Mouse (Mus musculus) lung, postnatal 25 days (tissue): ENCODE measurements at regions not wholly inside any gene's neighbourhood (a gene's known extent, or its start where the extent isn't known, plus 50 kb on each side); places are given as distances from the start of the nearest gene placed in this dataset.

Experiments used
- DNase-seq: peaks from one replicate; pipeline ENCODE4 v3.0.0; 2022; ENCODE audit warnings: low spot score

- DNase-seq, result no peak
Observed at GRCm38 (mm10) chr3:128723100-128723499, 476.6 kb upstream of the Pitx2 start.

- DNase-seq, result no peak
Observed at GRCm38 (mm10) chr3:128720276-128720675, 479.4 kb upstream of the Pitx2 start.

DNA sequence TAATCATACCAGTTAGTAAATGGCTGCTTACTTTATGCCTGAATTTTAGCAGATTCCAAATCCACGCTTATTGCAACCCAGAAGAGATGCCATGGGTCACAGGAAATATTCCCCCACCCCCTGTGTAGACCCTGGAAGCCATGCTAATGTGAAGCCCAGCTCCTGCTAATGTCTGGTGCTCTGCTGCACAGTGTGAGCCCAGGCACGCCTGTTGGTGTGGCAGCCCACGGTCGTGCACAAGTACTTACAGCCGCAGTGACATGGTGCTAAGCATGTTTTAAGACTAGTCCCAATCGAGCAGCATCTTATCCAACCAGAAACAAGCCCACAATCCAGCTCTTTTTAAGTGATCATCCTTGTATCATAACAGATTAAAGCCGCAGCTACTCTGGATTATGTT lies 480.5 kb upstream of the Pitx2 start:
- DNase-seq, result no peak

DNA sequence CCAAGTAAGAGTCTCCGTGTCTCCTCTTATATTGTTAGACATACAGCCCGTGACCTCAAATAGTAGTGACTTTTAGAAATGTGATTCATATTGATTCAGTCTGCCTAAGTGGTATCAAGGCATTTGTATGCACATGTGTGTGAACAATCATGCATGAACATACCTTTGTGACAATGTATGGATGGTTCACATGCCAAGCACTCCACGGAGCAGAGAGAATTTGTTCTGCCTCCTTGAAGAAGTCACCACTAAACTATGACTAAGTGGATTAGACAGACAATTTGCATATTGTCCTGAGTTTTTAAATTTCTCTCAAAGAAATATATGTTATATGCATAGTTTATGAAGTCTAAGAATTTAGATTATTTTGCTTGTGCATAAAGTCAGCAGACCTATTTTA lies 492.4 kb upstream of the Pitx2 start:
- DNase-seq, result no peak

DNA sequence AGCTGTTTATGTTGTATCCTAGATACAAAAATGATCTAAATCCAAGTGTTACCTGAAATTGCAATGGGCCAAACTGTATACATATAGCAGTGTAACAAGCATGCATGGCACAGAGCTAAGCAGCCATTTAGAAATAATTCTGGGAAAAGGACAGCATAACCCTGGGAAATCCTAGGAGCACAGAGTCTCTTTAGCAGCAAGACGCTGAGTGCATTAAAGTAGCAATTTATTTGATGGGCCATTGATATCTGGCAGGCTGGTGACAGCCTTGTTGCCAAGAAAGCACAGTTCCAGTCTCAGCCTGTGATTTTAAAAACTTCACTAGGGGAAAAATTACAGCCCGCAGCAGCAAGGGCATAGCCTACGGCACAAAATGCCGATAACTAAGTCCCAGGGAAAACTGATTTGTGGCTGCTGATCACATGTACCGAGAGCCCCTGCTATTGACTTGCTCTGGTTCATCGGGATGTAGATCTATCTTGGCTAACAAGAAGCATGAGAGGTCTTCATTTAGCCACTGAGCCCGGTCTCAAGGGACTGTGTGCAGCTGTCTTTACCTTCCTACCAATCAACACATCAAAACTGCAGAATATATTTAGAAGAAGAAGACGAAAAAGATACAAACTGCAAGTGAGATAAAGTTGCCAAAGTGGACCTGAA lies 531.1 kb upstream of the Pitx2 start:
- DNase-seq, result no peak

GRCm38 (mm10) chr3:128665184-128665583 lies 534.5 kb upstream of the Pitx2 start:
- no peak for DNase-seq

DNA sequence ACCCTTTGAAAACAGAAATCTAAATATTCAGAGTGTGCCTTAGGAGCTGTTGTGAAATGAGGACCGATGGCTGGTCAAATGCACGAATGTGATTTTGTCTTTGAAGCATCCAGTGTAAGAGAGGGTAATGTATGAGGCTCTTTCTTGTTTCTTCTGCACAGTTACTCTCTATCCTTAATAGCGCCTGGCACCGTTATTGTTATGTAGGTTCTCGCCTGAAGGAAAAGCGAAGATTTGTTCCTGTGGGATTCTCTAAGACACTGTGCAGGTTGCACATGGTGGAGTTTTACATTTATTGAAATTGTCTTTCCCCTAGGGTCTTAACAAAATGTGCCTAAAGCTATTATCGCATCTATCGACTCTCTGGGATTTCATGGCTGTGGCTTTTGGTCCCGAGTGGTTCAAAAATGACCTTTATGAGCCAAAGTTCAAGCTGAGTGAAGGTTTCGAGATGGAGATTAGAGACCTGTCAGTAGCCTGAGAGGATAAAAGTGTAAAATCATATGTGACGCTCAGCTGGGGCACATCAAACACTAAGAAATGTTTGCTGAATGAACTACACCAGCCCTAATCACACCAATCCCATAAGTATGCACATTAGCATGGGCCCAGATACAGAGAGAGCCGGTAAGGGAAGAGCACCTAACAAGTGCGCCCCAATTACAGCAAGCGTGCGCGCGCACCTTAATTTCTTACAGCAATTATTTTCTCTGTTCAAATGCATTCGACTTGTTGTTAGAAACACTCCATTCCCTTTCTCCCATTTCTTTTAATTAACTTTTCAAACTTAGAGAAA lies 562.5 kb upstream of the Pitx2 start:
- DNase-seq, result no peak

GRCm38 (mm10) chr3:128627696-128628095 lies 572.0 kb upstream of the Pitx2 start:
- no peak for DNase-seq

DNA sequence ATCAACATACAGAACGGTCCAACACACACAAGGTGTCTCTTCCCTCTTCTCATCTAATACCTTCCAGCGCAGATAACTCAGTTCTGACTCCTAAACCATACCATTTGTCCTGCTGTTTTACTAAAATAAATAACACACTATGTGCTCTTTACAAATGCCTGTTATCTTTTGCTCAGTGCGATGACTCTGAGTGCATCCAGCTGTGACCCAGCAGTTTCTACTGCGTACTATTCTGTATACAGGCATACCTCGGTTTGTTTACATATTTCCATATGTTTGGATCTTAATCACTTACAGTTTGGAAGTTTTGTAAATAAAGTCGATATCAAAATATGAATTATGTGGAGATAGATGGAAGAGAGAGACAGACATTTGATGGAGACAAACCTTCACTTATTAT lies 583.0 kb upstream of the Pitx2 start:
- no peak for DNase-seq

DNA sequence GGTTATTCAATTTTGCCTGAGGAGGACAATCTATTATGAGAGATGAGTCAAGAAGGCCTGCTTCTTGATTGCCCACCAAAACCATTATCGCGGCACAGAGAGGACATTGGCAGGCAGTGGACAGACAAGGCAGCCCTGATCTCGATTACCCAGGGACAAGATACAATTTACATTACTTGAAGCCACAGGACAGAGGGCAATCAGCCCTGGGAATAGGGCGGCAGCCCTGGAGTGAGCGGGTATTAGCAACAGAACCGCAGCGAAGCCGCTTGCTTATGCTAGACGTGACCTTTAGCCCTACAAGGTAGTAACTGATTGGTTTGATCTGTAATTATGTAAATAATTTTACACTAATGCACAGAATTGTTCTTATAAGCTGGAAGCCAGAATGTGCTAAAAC lies 586.0 kb upstream of the Pitx2 start:
- DNase-seq, result no peak

DNA sequence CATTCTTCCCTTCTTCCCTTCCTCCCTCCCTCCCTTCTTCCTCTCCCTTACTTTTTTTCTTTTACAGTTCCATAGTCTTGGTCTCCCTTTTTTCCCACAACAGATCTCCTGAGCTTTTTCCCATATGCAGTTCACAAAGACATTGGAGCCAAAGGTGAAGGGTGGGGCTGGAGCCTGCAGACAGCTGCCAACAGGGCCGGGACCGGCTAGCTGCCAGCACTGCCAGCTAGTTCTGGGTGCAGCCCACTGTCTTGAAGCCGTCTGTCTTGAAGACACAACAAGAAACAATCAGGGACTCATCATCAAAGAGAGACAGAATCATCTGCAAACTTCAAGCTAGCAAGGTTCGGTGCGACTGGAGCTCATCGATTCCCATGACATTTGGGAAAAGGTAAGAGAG lies 588.9 kb upstream of the Pitx2 start:
- DNase-seq, result no peak

DNA sequence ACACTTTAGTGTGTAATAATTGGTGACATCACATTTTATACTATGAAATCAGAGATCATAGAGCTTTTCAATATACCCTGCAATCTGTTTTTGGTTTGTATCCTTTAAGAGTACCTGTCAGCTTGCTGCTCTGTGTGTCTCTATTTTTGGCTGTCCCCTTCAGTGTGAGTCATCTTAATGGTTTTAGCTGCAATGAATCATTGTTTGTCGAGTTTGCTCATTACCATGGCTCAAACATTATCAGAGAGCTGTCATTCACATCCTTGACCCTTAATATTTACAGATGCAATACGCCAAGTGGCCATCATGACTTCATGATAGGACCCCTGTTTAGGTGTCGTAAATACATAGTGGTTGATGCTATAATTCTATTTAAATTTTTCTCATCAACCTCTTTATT lies 591.0 kb upstream of the Pitx2 start:
- no peak for DNase-seq

- DNase-seq, result no peak
Observed at GRCm38 (mm10) chr3:128575339-128576129, 624.1 kb upstream of the Pitx2 start.

DNA sequence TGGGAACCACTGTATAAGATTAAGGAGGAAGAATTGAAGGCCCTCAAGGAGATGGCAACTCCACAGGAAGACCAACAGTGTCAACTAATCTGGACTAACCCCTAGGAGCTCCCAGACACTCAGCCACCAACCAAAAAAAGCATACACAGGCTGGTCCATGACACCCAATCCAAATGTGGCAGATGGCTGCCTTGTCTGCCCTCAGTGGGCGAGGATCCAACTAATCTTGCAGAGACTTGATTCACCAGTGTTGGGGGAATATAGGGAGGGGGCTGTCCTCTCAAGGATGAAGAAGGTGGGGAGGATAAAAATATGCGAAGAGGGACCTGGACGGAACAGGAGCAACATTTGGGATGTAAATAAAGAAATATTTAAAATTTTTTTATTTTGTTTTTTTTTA lies 629.1 kb upstream of the Pitx2 start:
- DNase-seq, result no peak

DNA sequence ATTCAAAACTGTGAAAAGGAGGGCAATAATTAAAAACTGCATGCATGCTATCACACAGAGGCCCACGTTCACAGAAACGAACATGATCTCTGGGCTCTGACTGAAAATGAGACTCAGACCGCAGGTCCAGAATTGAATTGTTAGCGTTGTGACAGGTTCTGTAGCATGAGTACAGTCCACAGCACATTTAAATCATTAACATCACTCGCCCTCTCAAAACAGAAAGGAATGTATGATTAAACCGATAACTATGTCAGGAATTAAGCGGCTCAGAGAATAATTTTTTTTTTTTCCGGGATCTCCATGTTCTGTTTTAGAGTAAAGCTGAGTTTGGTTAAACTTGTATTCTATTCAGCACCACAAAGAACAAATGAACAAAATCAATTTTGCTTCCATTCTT lies 634.3 kb upstream of the Pitx2 start:
- DNase-seq, result no peak

- DNase-seq, result no peak
Observed at GRCm38 (mm10) chr3:128546416-128547327, 650.5 kb upstream of the Fam241a start.

DNA sequence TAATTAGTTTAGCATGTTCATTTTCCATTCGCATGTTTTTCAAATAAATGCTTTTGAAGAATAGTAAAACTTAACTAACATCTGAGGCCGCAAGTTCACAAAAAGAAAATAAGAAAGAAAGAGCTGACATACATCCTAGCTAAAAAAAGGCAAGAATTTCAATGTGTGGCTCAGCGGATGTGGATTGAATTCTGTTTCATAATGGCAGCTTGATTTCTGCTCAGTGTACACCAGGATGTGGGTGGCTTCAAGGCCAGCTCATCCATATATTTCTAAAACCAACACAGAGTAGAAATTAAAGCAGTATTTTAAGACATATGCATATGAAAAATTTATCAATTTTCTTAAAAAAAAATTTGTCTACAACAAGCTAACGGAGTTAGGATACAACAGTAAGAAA lies 629.3 kb upstream of the Fam241a start:
- no peak for DNase-seq

- peak; percentile 21 for DNase-seq
Observed at GRCm38 (mm10) chr3:128520671-128521103, 624.6 kb upstream of the Fam241a start.

GRCm38 (mm10) chr3:128519913-128520316 lies 623.8 kb upstream of the Fam241a start:
- DNase-seq, result no peak

GRCm38 (mm10) chr3:128518806-128519205 lies 622.7 kb upstream of the Fam241a start:
- no peak for DNase-seq

DNA sequence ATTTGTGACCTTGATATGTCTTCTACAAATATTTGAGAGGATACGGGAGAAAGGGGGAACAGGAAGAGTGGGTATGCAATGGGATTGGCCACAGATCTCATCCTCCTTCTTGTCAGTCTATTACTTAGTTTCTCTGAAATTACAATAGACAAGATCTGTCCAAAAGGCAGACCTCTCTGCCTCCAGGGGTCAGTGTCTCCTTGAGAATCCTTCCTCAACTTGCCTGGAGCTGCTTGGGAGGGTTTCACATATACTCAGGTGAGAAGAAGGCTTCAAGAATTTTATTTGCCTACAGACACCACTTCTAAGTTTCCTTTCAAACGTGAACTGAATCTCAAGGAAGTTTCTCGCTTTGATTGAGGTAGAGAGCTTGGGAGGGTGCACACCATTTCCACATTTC lies 575.0 kb upstream of the Fam241a start:
- DNase-seq, result no peak

GRCm38 (mm10) chr3:128429706-128430105 lies 533.6 kb upstream of the Fam241a start:
- no peak for DNase-seq
